In the genomic region with DNA sequence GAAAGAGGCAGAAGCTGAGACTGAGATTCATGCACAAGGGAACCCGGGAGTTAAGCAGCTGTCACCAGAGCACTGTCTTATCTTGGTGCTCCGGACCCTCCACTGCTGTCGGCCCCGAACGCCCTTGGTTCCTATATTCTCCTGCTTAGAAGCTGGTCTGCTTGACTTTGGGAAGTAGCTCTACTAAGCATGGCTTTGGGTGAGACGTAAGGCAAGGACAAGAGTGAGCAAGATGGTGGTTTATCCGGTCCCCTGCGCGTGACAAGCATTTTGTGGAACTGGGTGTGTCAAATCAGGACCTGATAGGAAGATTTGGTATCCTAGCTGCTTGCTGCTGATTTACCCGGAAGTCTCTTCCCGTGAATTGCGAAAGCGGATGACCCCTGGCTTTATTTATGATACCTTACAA, we compare ENCODE assay signal across 8 mouse cellular contexts. TPM values are rescaled to one million over a fixed set of nuclear protein-coding genes. Genes with fewer than 3 reads are reported as not detected.
DNase-seq lines count a peak whose midpoint lies in the region; ATAC-seq lines count a peak whose summit lies in the region.

No protein-coding gene starts in this region.

- 6% methylated on average over 13 of the region's 13 CpGs for WGBS in heart, embryonic 10.5 days
- WGBS in lung, embryonic 16.5 days, result 4% methylated on average over 13 of the region's 13 CpGs

- H3K4me2 ChIP-seq in lung, embryonic 16.5 days (ENCODE audit: low read depth, low read length), result peak overlapping the region; percentile 69

- intact Hi-C loops in heart, postnatal 14 days (cut with DNase I), result no loop called here

- H3K9me3 ChIP-seq in heart, embryonic 10.5 days, result no peaks in the 10 kb centered on the region
- no peaks in the 10 kb centered on the region for H3K9me3 ChIP-seq in lung, embryonic 16.5 days (ENCODE audit: control insufficient read depth, low read length)

- peak overlapping the region; percentile 81 for H3K4me3 ChIP-seq in heart, embryonic 10.5 days
- peak overlapping the region; percentile 84 for H3K4me3 ChIP-seq in lung, embryonic 16.5 days (ENCODE audit: low read length)

- H3K9ac ChIP-seq in lung, embryonic 16.5 days (ENCODE audit: low read length), result peak overlapping the region; percentile 91

- H3K27ac ChIP-seq in heart, embryonic 10.5 days, result peak overlapping the region; percentile 96
- peak overlapping the region; percentile 98 for H3K27ac ChIP-seq in lung, embryonic 16.5 days (ENCODE audit: low read length)

- H3K27me3 ChIP-seq in heart, embryonic 10.5 days (ENCODE audit: insufficient read depth, poor library complexity, severe bottlenecking), result no peaks in the 10 kb centered on the region
- no peaks in the 10 kb centered on the region for H3K27me3 ChIP-seq in lung, embryonic 16.5 days (ENCODE audit: control insufficient read depth, insufficient read depth, low read depth, low read length)

- ATAC-seq in lung, embryonic 16.5 days (ENCODE audit: low read depth), result peak; percentile 34

- peak; percentile 95 for DNase-seq in heart, adult 11 months
- DNase-seq in heart, postnatal 14 days, result no peak
- DNase-seq in adipocyte (ENCODE audit: low spot score), result peak; percentile 83
- no peak for DNase-seq in heart, embryonic 10.5 days (ENCODE audit: low spot score)
- peak; percentile 48 to 50 for DNase-seq in kidney, postnatal 36 days
- DNase-seq in right cerebral cortex, postnatal 10 days (ENCODE audit: low spot score in 2 of 2), result peak; percentile 70 to 80
- DNase-seq in gastrocnemius, postnatal 4 days (ENCODE audit: low spot score in 2 of 2), result no peak

- H3K36me3 ChIP-seq in heart, embryonic 10.5 days, result peaks cover 15% of the 10 kb centered on the region
- H3K36me3 ChIP-seq in lung, embryonic 16.5 days (ENCODE audit: control insufficient read depth, insufficient read depth, low read length), result peaks cover 12% of the 10 kb centered on the region

- peaks cover 21% of the 10 kb centered on the region for H3K4me1 ChIP-seq in heart, embryonic 10.5 days
- H3K4me1 ChIP-seq in lung, embryonic 16.5 days (replicated peaks; ENCODE audit: control insufficient read depth, insufficient read depth, low read length), result peaks cover 9% of the 10 kb centered on the region; the same call in 1 of the 2 replicates

RNA-seq across cellular contexts. Expression of gene Nagk, which starts 0.7 kb away (rescaled TPM):
- total RNA-seq in heart, postnatal 14 days (2021), result 10 to 100 TPM; 18.5 to 18.7 TPM
- polyA plus RNA-seq in heart, embryonic 10.5 days (2016; fragmentation: Nextera tagmentation; extraction: Ambion mirVana), result 44.1 and 49.4 TPM in 2 replicates
- polyA plus RNA-seq in lung, embryonic 16.5 days (2015; fragmentation: Nextera tagmentation; extraction: Ambion mirVana), result 58.3 and 63.5 TPM in 2 replicates
- total RNA-seq in gastrocnemius, postnatal 4 days (2021), result 10 to 100 TPM; 23.5 to 28.6 TPM

RNA-seq across cellular contexts. Expression of gene Tex261, which starts 19.9 kb away (rescaled TPM):
- 10 to 100 TPM; 71.0 to 79.6 TPM for total RNA-seq in heart, postnatal 14 days (2021)
- polyA plus RNA-seq in heart, embryonic 10.5 days (2016; fragmentation: Nextera tagmentation; extraction: Ambion mirVana), result 82.4 and 88.7 TPM in 2 replicates
- polyA plus RNA-seq in lung, embryonic 16.5 days (2015; fragmentation: Nextera tagmentation; extraction: Ambion mirVana), result 86.3 and 105 TPM in 2 replicates
- total RNA-seq in gastrocnemius, postnatal 4 days (2021), result 10 to 100 TPM; 48.6 to 53.3 TPM

RNA-seq across cellular contexts. Expression of gene Ankrd53, which starts 33.1 kb away (rescaled TPM):
- not detected for total RNA-seq in heart, postnatal 14 days (2021)
- polyA plus RNA-seq in heart, embryonic 10.5 days (2016; fragmentation: Nextera tagmentation; extraction: Ambion mirVana), result 0.09 and 0.10 TPM in 2 replicates
- 0.14 TPM in 1 of 2 replicates, not detected in the other for polyA plus RNA-seq in lung, embryonic 16.5 days (2015; fragmentation: Nextera tagmentation; extraction: Ambion mirVana)
- not detected for total RNA-seq in gastrocnemius, postnatal 4 days (2021)

RNA-seq across cellular contexts. Expression of gene Paip2b, which starts 36.0 kb away (rescaled TPM):
- 10 to 100 TPM; 23.2 to 27.9 TPM for total RNA-seq in heart, postnatal 14 days (2021)
- polyA plus RNA-seq in heart, embryonic 10.5 days (2016; fragmentation: Nextera tagmentation; extraction: Ambion mirVana), result 13.9 and 20.3 TPM in 2 replicates
- polyA plus RNA-seq in lung, embryonic 16.5 days (2015; fragmentation: Nextera tagmentation; extraction: Ambion mirVana), result 17.4 and 18.2 TPM in 2 replicates
- total RNA-seq in gastrocnemius, postnatal 4 days (2021), result 10 to 100 TPM; 32.6 to 32.7 TPM

RNA-seq across cellular contexts. Expression of gene Atp6v1b1, which starts 52.7 kb away (rescaled TPM):
- under 1 TPM in 1 of 2 experiments, not detected in 1; 0.60 TPM for total RNA-seq in heart, postnatal 14 days (2021)
- not detected in 2 replicates for polyA plus RNA-seq in heart, embryonic 10.5 days (2016; fragmentation: Nextera tagmentation; extraction: Ambion mirVana)
- 1.4 TPM in 2 replicates for polyA plus RNA-seq in lung, embryonic 16.5 days (2015; fragmentation: Nextera tagmentation; extraction: Ambion mirVana)
- total RNA-seq in gastrocnemius, postnatal 4 days (2021), result not detected

Comparison
In these comparisons a context has a peak if more than half of its experiments do, and no peak if none do; other contexts are left out.
1. DNase-seq: peak in heart, adult 11 months (single experiment), adipocyte (single experiment), kidney, postnatal 36 days (2 of 2) and right cerebral cortex, postnatal 10 days (2 of 2); none in heart, postnatal 14 days (0 of 2), heart, embryonic 10.5 days (single experiment) and gastrocnemius, postnatal 4 days (0 of 2).